Mouse (Mus musculus) limb, embryonic 14.5 days (tissue): ENCODE data around the gene Cby1. TPM values are rescaled to one million over a fixed set of nuclear protein-coding genes. Genes with fewer than 3 reads are reported as not detected.

Source experiments
- ATAC-seq: fragments of 200-750 bp; cut with Nextera tagmentation; 2 replicates; pipeline ENCODE4 v1.8.0; 2017; ENCODE audit warnings: low read depth, moderate number of reproducible peaks, moderate TSS enrichment; ENCODE audit not compliant: low FRiP score
- DNase-seq: peaks from one replicate; pipeline ENCODE4 v3.0.0-alpha.2; 2015; ENCODE audit warnings: low spot score
- H3K27ac ChIP-seq: fragments of 300-500 bp; sonication (generic); replicated peaks from 2 replicates; pipeline ENCODE4 v1.5.1; 2014; ENCODE audit warnings: low read depth, mild to moderate bottlenecking, low read length, moderate library complexity, mixed read lengths
- H3K27me3 ChIP-seq: fragments of 300-500 bp; sonication (generic); 2 replicates; pipeline ENCODE4 v1.6.1; 2014; ENCODE audit warnings: low read length, mixed read lengths; ENCODE audit not compliant: control insufficient read depth, insufficient read depth
- H3K36me3 ChIP-seq: fragments of 300-500 bp; sonication (generic); 2 replicates; pipeline ENCODE4 v1.6.1; 2014; ENCODE audit warnings: mild to moderate bottlenecking, low read length, moderate library complexity, mixed read lengths; ENCODE audit not compliant: control insufficient read depth, insufficient read depth
- H3K4me1 ChIP-seq: fragments of 300-500 bp; sonication (generic); 2 replicates; pipeline ENCODE4 v1.6.1; 2014; ENCODE audit warnings: antibody characterized with exemption, low read length, mixed read lengths; ENCODE audit not compliant: control insufficient read depth, insufficient read depth
- H3K4me2 ChIP-seq: fragments of 300-500 bp; sonication (generic); replicated peaks from 2 replicates; pipeline ENCODE4 v1.6.1; 2014; ENCODE audit warnings: low read depth, mild to moderate bottlenecking, low read length, moderate library complexity; ENCODE audit not compliant: severe bottlenecking
- H3K4me3 ChIP-seq: fragments of 300-500 bp; sonication (generic); replicated peaks from 2 replicates; pipeline ENCODE4 v1.5.1; 2014; ENCODE audit warnings: low read length
- H3K9ac ChIP-seq: fragments of 300-500 bp; sonication (generic); 2 replicates; pipeline ENCODE4 v1.6.1; 2014; ENCODE audit warnings: mild to moderate bottlenecking, low read depth, low read length, moderate library complexity; ENCODE audit not compliant: severe bottlenecking
- H3K9me3 ChIP-seq: fragments of 300-500 bp; sonication (generic); 2 replicates; pipeline ENCODE4 v1.6.1; 2016; ENCODE audit warnings: low read length; ENCODE audit not compliant: control insufficient read depth
- POLR2A ChIP-seq: fragments of 200-500 bp; IDR thresholded peaks from 2 replicates; pipeline ENCODE4 v1.8.0; 2012; ENCODE audit warnings: inconsistent platforms, mild to moderate bottlenecking, moderate library complexity, borderline replicate concordance; ENCODE audit not compliant: insufficient read depth, insufficient read length; ENCODE audit errors: extremely low read depth
- WGBS: fragments of 180-500 bp; shearing (Covaris S2); extraction: QIAGEN DNeasy Blood & Tissue Kit; methylation state at CpG from one replicate; pipeline ENCODE4 v1.1.7; 2014; 5-methylcytosine and 5-hydroxymethylcytosine counted together
- polyA plus RNA-seq, 2 experiments: library from polyadenylated mRNA; depleted of rRNA in 1 of 2; stranded (reverse) in 1 of 2; unstranded in 1 of 2; fragments of >200 nt; fragmentation: Nextera tagmentation in 1 of 2; extraction: Ambion mirVana in 1 of 2; gene quantifications; 2 replicates each; pipeline versions ENCODE4 v1.2.1 to v1.2.3; 2012 to 2014

The Cby1 gene
- polyA plus RNA-seq, 2 experiments, result 21.6 to 44.9 TPM

DNA sequence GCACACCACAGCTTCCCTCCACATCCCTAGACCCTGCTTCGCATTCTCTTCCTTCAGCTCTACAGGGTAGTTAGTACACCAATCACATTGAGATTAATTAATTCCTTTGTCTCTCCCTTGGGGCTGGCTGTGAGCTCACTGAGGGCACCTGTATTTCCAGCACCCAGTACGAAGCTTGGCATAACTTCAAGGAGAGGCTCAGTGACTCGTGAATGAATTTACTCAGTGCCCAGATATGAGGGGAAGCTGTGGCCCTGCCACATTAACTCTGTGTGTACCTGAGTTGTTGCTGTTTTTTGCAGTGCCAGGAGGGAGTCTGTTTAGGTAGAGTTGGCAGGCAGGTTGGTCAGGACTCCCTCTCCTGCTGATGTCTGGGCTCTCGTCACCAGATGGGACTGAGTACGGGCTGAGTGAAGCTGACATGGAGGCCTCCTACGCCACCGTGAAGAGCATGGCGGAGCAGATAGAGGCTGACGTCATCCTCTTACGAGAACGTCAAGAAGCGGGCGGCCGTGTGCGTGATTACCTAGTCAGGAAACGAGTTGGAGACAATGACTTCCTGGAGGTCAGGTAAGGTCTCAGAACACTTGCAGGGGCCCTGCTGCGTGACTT lies 47.7 kb downstream of the Cby1 start:
- Histone ChIP-seq H3K4me3 (no peak overlapping the region), H3K9me3 (no peaks in the 10 kb centered on the region), H3K9ac (no peak overlapping the region), H3K4me2 (no peak overlapping the region), H3K27ac (no peak overlapping the region), H3K36me3 (peaks cover 55% of the 10 kb centered on the region), H3K27me3 (no peaks in the 10 kb centered on the region), H3K4me1 (no peaks in the 10 kb centered on the region)
- ATAC-seq (no peak), DNase-seq (no peak)
- no peak for TF ChIP-seq POLR2A
- 90% methylated on average over 17 of the region's 17 CpGs for WGBS

DNA sequence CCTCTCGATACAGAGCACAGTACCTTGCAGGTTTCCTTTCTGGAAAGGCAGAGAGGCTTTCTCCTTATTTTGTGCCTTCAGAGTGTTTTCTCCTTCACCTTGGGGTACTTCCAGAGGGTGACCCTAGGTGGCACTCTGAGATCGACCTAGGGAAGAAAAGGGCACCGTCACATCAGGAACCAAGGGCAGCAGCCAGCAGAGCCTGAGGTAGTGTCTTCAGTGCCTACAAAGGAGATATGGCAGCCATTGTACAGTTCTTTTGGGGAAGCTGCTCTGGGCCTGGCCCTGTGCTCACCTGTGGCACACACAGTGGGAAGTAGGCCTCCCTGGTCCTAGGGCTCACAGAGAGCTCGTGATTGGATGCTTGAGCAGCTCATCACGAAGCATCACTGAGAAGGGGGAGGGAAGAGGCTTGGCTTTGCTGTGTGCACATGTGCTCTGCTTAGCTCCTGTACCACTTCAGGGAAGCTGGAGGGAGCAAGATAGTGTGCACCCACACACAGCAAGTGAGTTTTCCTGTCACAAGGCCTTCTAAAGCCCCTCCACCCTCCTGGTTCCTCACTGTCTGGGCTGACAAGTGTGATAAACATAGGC lies 49.3 kb downstream of the Cby1 start:
- DNase-seq (no peak), ATAC-seq (no peak)
- no peaks in the 10 kb centered on the region for H3K9me3 ChIP-seq
- H3K4me3 ChIP-seq, result no peak overlapping the region
- peaks cover 69% of the 10 kb centered on the region for H3K36me3 ChIP-seq
- TF ChIP-seq POLR2A, result no peak
- WGBS, result 79% methylated on average over 4 of the region's 5 CpGs
- H3K4me2 ChIP-seq, result no peak overlapping the region
- H3K27me3 ChIP-seq, result no peaks in the 10 kb centered on the region
- H3K27ac ChIP-seq, result no peak overlapping the region
- H3K4me1 ChIP-seq, result no peaks in the 10 kb centered on the region
- H3K9ac ChIP-seq, result no peak overlapping the region

DNA sequence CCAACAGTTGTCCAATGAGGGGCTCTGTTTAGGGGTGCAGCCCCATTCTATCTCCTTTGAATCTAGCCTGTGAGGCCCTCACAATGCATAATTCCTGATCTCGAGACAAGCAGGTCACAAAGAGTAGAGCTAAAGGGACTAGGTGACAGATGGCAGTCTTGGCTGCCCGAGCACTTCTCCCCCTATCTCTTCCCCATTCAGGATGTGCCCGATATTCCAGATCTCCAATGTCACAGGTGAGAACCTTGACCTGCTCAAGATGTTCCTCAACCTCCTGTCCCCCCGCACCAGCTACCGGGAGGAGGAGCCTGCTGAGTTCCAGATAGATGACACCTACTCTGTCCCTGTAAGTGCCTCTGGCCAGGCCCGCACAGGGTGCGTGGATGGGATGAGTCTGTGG lies 56.6 kb downstream of the Cby1 start:
- Histone ChIP-seq H3K4me2 (no peak overlapping the region), H3K9me3 (no peaks in the 10 kb centered on the region), H3K4me3 (no peak overlapping the region), H3K36me3 (peaks cover 97% of the 10 kb centered on the region), H3K9ac (no peak overlapping the region), H3K4me1 (no peaks in the 10 kb centered on the region), H3K27me3 (no peaks in the 10 kb centered on the region), H3K27ac (no peak overlapping the region)
- no peak for TF ChIP-seq POLR2A
- no peak for ATAC-seq
- WGBS, result 90% methylated on average over 7 of the region's 7 CpGs
- DNase-seq, result no peak

DNA sequence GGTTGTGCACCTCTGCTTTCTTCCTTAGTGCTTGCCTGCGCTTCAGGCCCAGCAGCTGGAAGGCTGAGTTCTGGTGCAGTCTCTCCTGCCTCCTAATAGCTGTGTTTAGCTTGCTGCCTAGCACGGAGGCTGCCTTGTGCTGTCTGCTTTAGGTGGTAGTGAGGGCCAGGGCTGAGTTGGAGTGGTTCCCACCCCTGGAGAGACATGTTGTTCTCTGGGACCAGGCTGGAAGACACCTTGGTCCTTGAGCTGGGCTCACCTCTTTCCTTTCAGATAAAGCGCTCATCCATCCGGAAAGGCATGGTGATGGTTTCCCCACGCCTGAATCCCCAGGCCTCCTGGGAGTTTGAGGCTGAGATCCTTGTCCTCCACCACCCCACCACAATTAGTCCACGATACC lies 57.7 kb downstream of the Cby1 start:
- no peak overlapping the region for H3K27ac ChIP-seq

More for the DNA sequence above, 57.7 kb downstream of the Cby1 start:
- no peaks in the 10 kb centered on the region for H3K4me1 ChIP-seq
- WGBS, result 98% methylated on average over 6 of the region's 6 CpGs
- peaks cover 94% of the 10 kb centered on the region for H3K36me3 ChIP-seq
- no peaks in the 10 kb centered on the region for H3K9me3 ChIP-seq
- DNase-seq (no peak), ATAC-seq (no peak)
- H3K27me3 ChIP-seq, result no peaks in the 10 kb centered on the region
- H3K4me2 ChIP-seq, result no peak overlapping the region
- no peak overlapping the region for H3K4me3 ChIP-seq
- no peak for TF ChIP-seq POLR2A
- no peak overlapping the region for H3K9ac ChIP-seq

Other genes with a start within 250 kb of the Cby1 start
- gene Csnk1e, start 203.6 kb upstream of the Cby1 start, polyA plus RNA-seq (2012; rRNA removed), result 184 and 214 TPM in 2 replicates
- 83.8 and 98.0 TPM in 2 replicates for gene Csnk1e, start 203.6 kb upstream of the Cby1 start, polyA plus RNA-seq (2014; fragmentation: Nextera tagmentation; extraction: Ambion mirVana)
- gene Kcnj4, start 154.0 kb upstream of the Cby1 start, polyA plus RNA-seq (2012; rRNA removed), result 0.36 and 0.43 TPM in 2 replicates
- 0.08 TPM in 1 of 2 replicates, not detected in the other for gene Kcnj4, start 154.0 kb upstream of the Cby1 start, polyA plus RNA-seq (2014; fragmentation: Nextera tagmentation; extraction: Ambion mirVana)
- gene Kdelr3, start 142.8 kb upstream of the Cby1 start, polyA plus RNA-seq (2012; rRNA removed), result 143 and 171 TPM in 2 replicates
- 137 and 158 TPM in 2 replicates for gene Kdelr3, start 142.8 kb upstream of the Cby1 start, polyA plus RNA-seq (2014; fragmentation: Nextera tagmentation; extraction: Ambion mirVana)
- gene Ddx17, start 112.5 kb upstream of the Cby1 start, polyA plus RNA-seq (2012; rRNA removed), result 724 and 821 TPM in 2 replicates
- 92.6 and 98.0 TPM in 2 replicates for gene Ddx17, start 112.5 kb upstream of the Cby1 start, polyA plus RNA-seq (2014; fragmentation: Nextera tagmentation; extraction: Ambion mirVana)
- 13.1 and 13.6 TPM in 2 replicates for gene Dmc1, start 54.1 kb upstream of the Cby1 start, polyA plus RNA-seq (2012; rRNA removed)
- 2.6 TPM in 2 replicates for gene Dmc1, start 54.1 kb upstream of the Cby1 start, polyA plus RNA-seq (2014; fragmentation: Nextera tagmentation; extraction: Ambion mirVana)
- gene Fam227a, start 243 bp upstream of the Cby1 start, polyA plus RNA-seq (2012; rRNA removed), result 7.5 and 7.9 TPM in 2 replicates
- 1.3 and 2.0 TPM in 2 replicates for gene Fam227a, start 243 bp upstream of the Cby1 start, polyA plus RNA-seq (2014; fragmentation: Nextera tagmentation; extraction: Ambion mirVana)
- 112 and 117 TPM in 2 replicates for gene Tomm22, start 11.7 kb downstream of the Cby1 start, polyA plus RNA-seq (2012; rRNA removed)
- gene Tomm22, start 11.7 kb downstream of the Cby1 start, polyA plus RNA-seq (2014; fragmentation: Nextera tagmentation; extraction: Ambion mirVana), result 207 and 217 TPM in 2 replicates
- 38.7 and 44.6 TPM in 2 replicates for gene Josd1, start 28.7 kb downstream of the Cby1 start, polyA plus RNA-seq (2012; rRNA removed)
- gene Josd1, start 28.7 kb downstream of the Cby1 start, polyA plus RNA-seq (2014; fragmentation: Nextera tagmentation; extraction: Ambion mirVana), result 21.1 and 23.3 TPM in 2 replicates
- gene Gtpbp1, start 31.6 kb downstream of the Cby1 start, polyA plus RNA-seq (2012; rRNA removed), result 39.6 and 43.9 TPM in 2 replicates
- 32.6 and 36.8 TPM in 2 replicates for gene Gtpbp1, start 31.6 kb downstream of the Cby1 start, polyA plus RNA-seq (2014; fragmentation: Nextera tagmentation; extraction: Ambion mirVana)
- gene Sun2, start 83.3 kb downstream of the Cby1 start, polyA plus RNA-seq (2012; rRNA removed), result 37.9 and 46.8 TPM in 2 replicates
- gene Sun2, start 83.3 kb downstream of the Cby1 start, polyA plus RNA-seq (2014; fragmentation: Nextera tagmentation; extraction: Ambion mirVana), result 6.9 and 8.0 TPM in 2 replicates
- 70.2 and 88.9 TPM in 2 replicates for gene Dnal4, start 118.7 kb downstream of the Cby1 start, polyA plus RNA-seq (2012; rRNA removed)
- gene Dnal4, start 118.7 kb downstream of the Cby1 start, polyA plus RNA-seq (2014; fragmentation: Nextera tagmentation; extraction: Ambion mirVana), result 60.9 and 68.2 TPM in 2 replicates
- 9.3 and 11.3 TPM in 2 replicates for gene Nptxr, start 145.6 kb downstream of the Cby1 start, polyA plus RNA-seq (2012; rRNA removed)
- gene Nptxr, start 145.6 kb downstream of the Cby1 start, polyA plus RNA-seq (2014; fragmentation: Nextera tagmentation; extraction: Ambion mirVana), result 2.6 and 4.7 TPM in 2 replicates
- gene Npcd, start 175.0 kb downstream of the Cby1 start, polyA plus RNA-seq (2012; rRNA removed), result 1.7 TPM in 1 of 2 replicates, not detected in the other
- 0.50 and 0.99 TPM in 2 replicates for gene Npcd, start 175.0 kb downstream of the Cby1 start, polyA plus RNA-seq (2014; fragmentation: Nextera tagmentation; extraction: Ambion mirVana)
- 83.4 and 95.0 TPM in 2 replicates for gene Cbx6, start 175.5 kb downstream of the Cby1 start, polyA plus RNA-seq (2012; rRNA removed)
- 49.1 and 49.9 TPM in 2 replicates for gene Cbx6, start 175.5 kb downstream of the Cby1 start, polyA plus RNA-seq (2014; fragmentation: Nextera tagmentation; extraction: Ambion mirVana)
- gene Apobec3, start 232.5 kb downstream of the Cby1 start, polyA plus RNA-seq (2012; rRNA removed), result 16.0 and 18.0 TPM in 2 replicates
- gene Apobec3, start 232.5 kb downstream of the Cby1 start, polyA plus RNA-seq (2014; fragmentation: Nextera tagmentation; extraction: Ambion mirVana), result 12.0 and 13.2 TPM in 2 replicates